Comparison of ENCODE assay signal across 31 mouse cellular contexts in the genomic region with DNA sequence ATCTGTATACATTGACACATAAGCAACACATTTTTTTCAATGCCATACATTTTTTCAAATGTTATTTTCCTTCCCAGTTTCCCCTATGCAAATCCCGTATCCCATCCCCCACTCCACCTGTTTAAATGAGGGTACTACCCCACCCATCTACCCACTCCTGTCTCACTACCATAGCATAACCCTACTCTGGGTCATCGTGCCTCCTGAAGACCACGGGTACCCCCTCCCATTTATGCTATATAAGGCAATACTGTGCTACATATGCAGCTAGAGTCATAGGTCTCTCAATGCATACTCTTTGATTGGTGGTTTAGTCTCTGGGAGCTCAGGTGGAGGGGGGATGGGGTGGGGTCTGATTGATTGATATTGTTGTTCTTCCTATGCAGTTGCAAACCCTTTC.
"Had no signal": no experiment of that assay in that cellular context is flagged by ENCODE, and none has a peak within 500 bp of the region (broad histone marks: within the 10 kb centered on the region; RNA-seq: fewer than 3 reads in every experiment).

No protein-coding gene starts in this region.

- H3K27ac ChIP-seq: limb, embryonic 12.5 days; limb, embryonic 13.5 days; limb, embryonic 15.5 days; liver, embryonic 12.5 days; liver, embryonic 13.5 days; liver, embryonic 14.5 days; liver, embryonic 15.5 days; lung, embryonic 15.5 days; macrophage; midbrain, embryonic 10.5 days; midbrain, embryonic 12.5 days; midbrain, embryonic 13.5 days; midbrain, embryonic 15.5 days; neural tube, embryonic 12.5 days had no signal

- H3K4me3 ChIP-seq: limb, embryonic 12.5 days; limb, embryonic 13.5 days; limb, embryonic 15.5 days; liver, embryonic 12.5 days; liver, embryonic 13.5 days; liver, embryonic 15.5 days; lung, embryonic 15.5 days; megakaryocyte, embryonic 14.5 days; midbrain, embryonic 10.5 days; midbrain, embryonic 12.5 days; midbrain, embryonic 13.5 days; midbrain, embryonic 15.5 days; myocyte; neural tube, embryonic 12.5 days had no signal

- H3K9me3 ChIP-seq: limb, embryonic 12.5 days; limb, embryonic 13.5 days; limb, embryonic 15.5 days; liver, embryonic 12.5 days; liver, embryonic 13.5 days; liver, embryonic 15.5 days; lung, embryonic 15.5 days; midbrain, embryonic 10.5 days; midbrain, embryonic 12.5 days; midbrain, embryonic 13.5 days; midbrain, embryonic 15.5 days; neural tube, embryonic 12.5 days had no signal

- H3K36me3 ChIP-seq: limb, embryonic 12.5 days; limb, embryonic 13.5 days; limb, embryonic 15.5 days; liver, embryonic 12.5 days; liver, embryonic 13.5 days; liver, embryonic 15.5 days; lung, embryonic 15.5 days; midbrain, embryonic 10.5 days; midbrain, embryonic 12.5 days; midbrain, embryonic 13.5 days; midbrain, embryonic 15.5 days; neural tube, embryonic 12.5 days had no signal

- H3K27me3 ChIP-seq: limb, embryonic 12.5 days; limb, embryonic 13.5 days; limb, embryonic 15.5 days; liver, embryonic 12.5 days; liver, embryonic 13.5 days; liver, embryonic 15.5 days; lung, embryonic 15.5 days; megakaryocyte, embryonic 14.5 days; midbrain, embryonic 12.5 days; midbrain, embryonic 13.5 days; midbrain, embryonic 15.5 days; neural tube, embryonic 12.5 days had no signal

- DNase-seq: left cerebral cortex, postnatal 4 days; liver; liver, embryonic 13.5 days; liver, postnatal 0 days; lung, adult 18-20 months; lung, adult 2 months; lung, embryonic 14.5 days; lung, postnatal 10 days; lung, postnatal 14 days; lung, postnatal 36 days; lung, postnatal 4 days; midbrain, embryonic 14.5 days had no signal

- H3K4me2 ChIP-seq: limb, embryonic 12.5 days; limb, embryonic 13.5 days; limb, embryonic 15.5 days; liver, embryonic 11.5 days; liver, embryonic 12.5 days; liver, embryonic 13.5 days; liver, embryonic 15.5 days; lung, embryonic 14.5 days; lung, embryonic 15.5 days; midbrain, embryonic 11.5 days; midbrain, embryonic 12.5 days; midbrain, embryonic 13.5 days; midbrain, embryonic 15.5 days; neural tube, embryonic 12.5 days had no signal

- H3K4me1 ChIP-seq: limb, embryonic 12.5 days; limb, embryonic 13.5 days; limb, embryonic 15.5 days; liver, embryonic 12.5 days; liver, embryonic 13.5 days; liver, embryonic 15.5 days; lung, embryonic 15.5 days; megakaryocyte, embryonic 14.5 days; midbrain, embryonic 10.5 days; midbrain, embryonic 12.5 days; midbrain, embryonic 13.5 days; midbrain, embryonic 15.5 days; neural tube, embryonic 12.5 days had no signal

- ATAC-seq: liver, embryonic 12.5 days; liver, postnatal 0 days; lung, postnatal 0 days; midbrain, embryonic 13.5 days; midbrain, embryonic 15.5 days; midbrain, embryonic 16.5 days had no signal

- H3K9ac ChIP-seq: limb, embryonic 12.5 days; limb, embryonic 13.5 days; limb, embryonic 15.5 days; liver, embryonic 12.5 days; liver, embryonic 13.5 days; liver, embryonic 14.5 days; liver, embryonic 15.5 days; liver, postnatal 0 days; lung, embryonic 14.5 days; lung, embryonic 15.5 days; midbrain, embryonic 12.5 days; midbrain, embryonic 13.5 days; midbrain, embryonic 15.5 days; neural tube, embryonic 12.5 days had no signal
